Mouse (Mus musculus): ENCODE data around the gene Ttc7. TPM values are rescaled to one million over a fixed set of nuclear protein-coding genes. Genes with fewer than 3 reads are reported as not detected.

Gene Ttc7
- polyA plus RNA-seq, 1 experiment from 2014 or later: 22.0 TPM

- H3K27ac ChIP-seq: peak overlapping the region; percentile 90
- no peak overlapping the region for H3K9ac ChIP-seq
- H3K9me3 ChIP-seq: no peaks in the 10 kb centered on the region
- 41% methylated on average over 13 of the region's 13 CpGs for WGBS
- H3K4me1 ChIP-seq (replicated peaks): peaks cover 40% of the 10 kb centered on the region
- peak; percentile 9 for ATAC-seq
- H3K27me3 ChIP-seq (replicated peaks): no peaks in the 10 kb centered on the region
- no peak overlapping the region for H3K4me2 ChIP-seq (replicated peaks)
- H3K36me3 ChIP-seq: no peaks in the 10 kb centered on the region
- no peak overlapping the region for H3K4me3 ChIP-seq (replicated peaks)
Observed at GRCm38 (mm10) chr17:87350471-87351240, 68.0 kb downstream of the Ttc7 start.

GRCm38 (mm10) chr17:87351241-87352105 is 68.8 kb downstream of the Ttc7 start:
- Histone ChIP-seq H3K4me3 (replicated peaks) (no peak overlapping the region), H3K4me2 (replicated peaks) (peak overlapping the region; percentile 33; the same call in 1 of the 2 replicates), H3K36me3 (no peaks in the 10 kb centered on the region), H3K27me3 (replicated peaks) (no peaks in the 10 kb centered on the region), H3K9ac (no peak overlapping the region), H3K4me1 (replicated peaks) (peaks cover 48% of the 10 kb centered on the region), H3K27ac (peak overlapping the region; percentile 90), H3K9me3 (no peaks in the 10 kb centered on the region)
- ATAC-seq: peak; percentile 7; the same call in 1 of the 2 replicates
- WGBS: 31% methylated on average over 20 of the region's 20 CpGs

GRCm38 (mm10) chr17:87352106-87352897 is 69.6 kb downstream of the Ttc7 start:
- H3K4me1 ChIP-seq (replicated peaks): peaks cover 52% of the 10 kb centered on the region
- H3K27ac ChIP-seq: peak overlapping the region; percentile 90
- peak; percentile 91 for ATAC-seq
- no peak overlapping the region; the same call in 1 of the 2 replicates for H3K4me2 ChIP-seq (replicated peaks)
- H3K36me3 ChIP-seq: no peaks in the 10 kb centered on the region
- H3K9ac ChIP-seq: 0 out of 2 replicates have a peak overlapping the region, but pooled peaks have one; percentile 15
- no peaks in the 10 kb centered on the region for H3K9me3 ChIP-seq
- H3K4me3 ChIP-seq (replicated peaks): no peak overlapping the region
- H3K27me3 ChIP-seq (replicated peaks): no peaks in the 10 kb centered on the region
- 32% methylated on average over 16 of the region's 16 CpGs for WGBS

GRCm38 (mm10) chr17:87352898-87353225 is 70.2 kb downstream of the Ttc7 start:
- ATAC-seq: peak; percentile 61

GRCm38 (mm10) chr17:87353745-87354320 is 71.1 kb downstream of the Ttc7 start:
- Histone ChIP-seq H3K36me3 (no peaks in the 10 kb centered on the region), H3K27ac (no peak overlapping the region), H3K4me1 (replicated peaks) (peaks cover 50% of the 10 kb centered on the region), H3K27me3 (replicated peaks) (no peaks in the 10 kb centered on the region), H3K9ac (no peak overlapping the region), H3K4me2 (replicated peaks) (no peak overlapping the region), H3K9me3 (no peaks in the 10 kb centered on the region), H3K4me3 (replicated peaks) (no peak overlapping the region)
- no peak for ATAC-seq
- WGBS: 90% methylated on average over 8 of the region's 8 CpGs

More at GRCm38 (mm10) chr17:87352898-87353225, 70.2 kb downstream of the Ttc7 start:
- no peaks in the 10 kb centered on the region for H3K36me3 ChIP-seq
- no peak overlapping the region for H3K4me3 ChIP-seq (replicated peaks)
- peak overlapping the region; percentile 90; the same call in 1 of the 2 replicates for H3K27ac ChIP-seq
- no peak overlapping the region for H3K9ac ChIP-seq
- H3K4me2 ChIP-seq (replicated peaks): no peak overlapping the region; the same call in 1 of the 2 replicates
- H3K27me3 ChIP-seq (replicated peaks): no peaks in the 10 kb centered on the region
- H3K4me1 ChIP-seq (replicated peaks): peaks cover 52% of the 10 kb centered on the region
- no peaks in the 10 kb centered on the region for H3K9me3 ChIP-seq
- WGBS: 35% methylated on average over 1 of the region's 1 CpGs

- H3K9me3 ChIP-seq: no peaks in the 10 kb centered on the region
- H3K4me1 ChIP-seq (replicated peaks): peaks cover 38% of the 10 kb centered on the region
- no peak for ATAC-seq
- H3K9ac ChIP-seq: no peak overlapping the region
- no peak overlapping the region for H3K4me3 ChIP-seq (replicated peaks)
- H3K4me2 ChIP-seq (replicated peaks): no peak overlapping the region
- 64% methylated on average over 8 of the region's 8 CpGs for WGBS
- H3K27me3 ChIP-seq (replicated peaks): no peaks in the 10 kb centered on the region
- no peak overlapping the region for H3K27ac ChIP-seq
- no peaks in the 10 kb centered on the region for H3K36me3 ChIP-seq
Observed at GRCm38 (mm10) chr17:87355456-87355855, 72.8 kb downstream of the Ttc7 start.

GRCm38 (mm10) chr17:87356261-87356660 is 73.6 kb downstream of the Ttc7 start:
- peaks cover 30% of the 10 kb centered on the region for H3K4me1 ChIP-seq (replicated peaks)
- no peak overlapping the region for H3K4me3 ChIP-seq (replicated peaks)
- H3K27ac ChIP-seq: no peak overlapping the region
- no peak overlapping the region for H3K4me2 ChIP-seq (replicated peaks)
- no peaks in the 10 kb centered on the region for H3K36me3 ChIP-seq
- no peaks in the 10 kb centered on the region for H3K27me3 ChIP-seq (replicated peaks)
- H3K9me3 ChIP-seq: no peaks in the 10 kb centered on the region
- WGBS: 83% methylated on average over 5 of the region's 5 CpGs
- no peak for ATAC-seq
- H3K9ac ChIP-seq: no peak overlapping the region

- no peak overlapping the region for H3K4me3 ChIP-seq (replicated peaks)
- ATAC-seq: peak; percentile 42
- H3K27me3 ChIP-seq (replicated peaks): no peaks in the 10 kb centered on the region
- no peaks in the 10 kb centered on the region for H3K36me3 ChIP-seq
- 73% methylated on average over 9 of the region's 9 CpGs for WGBS
- no peaks in the 10 kb centered on the region for H3K9me3 ChIP-seq
- no peak overlapping the region for H3K27ac ChIP-seq
- no peak overlapping the region for H3K9ac ChIP-seq
- H3K4me1 ChIP-seq (replicated peaks): peaks cover 22% of the 10 kb centered on the region
- H3K4me2 ChIP-seq (replicated peaks): no peak overlapping the region
Observed at GRCm38 (mm10) chr17:87357506-87357905, 74.8 kb downstream of the Ttc7 start.

- 59% methylated on average over 3 of the region's 3 CpGs for WGBS
- Histone ChIP-seq H3K4me1 (replicated peaks) (peaks cover 8% of the 10 kb centered on the region), H3K9me3 (no peaks in the 10 kb centered on the region), H3K4me3 (replicated peaks) (no peak overlapping the region), H3K4me2 (replicated peaks) (no peak overlapping the region), H3K27ac (no peak overlapping the region), H3K27me3 (replicated peaks) (no peaks in the 10 kb centered on the region), H3K9ac (no peak overlapping the region), H3K36me3 (no peaks in the 10 kb centered on the region)
- no peak for ATAC-seq
Observed at GRCm38 (mm10) chr17:87361132-87361531, 78.4 kb downstream of the Ttc7 start.

GRCm38 (mm10) chr17:87364108-87364507 is 81.4 kb downstream of the Ttc7 start:
- H3K4me3 ChIP-seq (replicated peaks): no peak overlapping the region
- H3K9ac ChIP-seq: no peak overlapping the region
- no peaks in the 10 kb centered on the region for H3K27me3 ChIP-seq (replicated peaks)
- H3K27ac ChIP-seq: no peak overlapping the region
- no peaks in the 10 kb centered on the region for H3K36me3 ChIP-seq
- H3K4me1 ChIP-seq (replicated peaks): peaks cover 11% of the 10 kb centered on the region
- 87% methylated on average over 15 of the region's 15 CpGs for WGBS
- no peak for ATAC-seq
- no peak overlapping the region for H3K4me2 ChIP-seq (replicated peaks)
- H3K9me3 ChIP-seq: no peaks in the 10 kb centered on the region

GRCm38 (mm10) chr17:87365268-87365667 is 82.6 kb downstream of the Ttc7 start:
- H3K27ac ChIP-seq: no peak overlapping the region
- no peak overlapping the region for H3K4me2 ChIP-seq (replicated peaks)
- peaks cover 14% of the 10 kb centered on the region for H3K4me1 ChIP-seq (replicated peaks)
- H3K9me3 ChIP-seq: no peaks in the 10 kb centered on the region
- no peak overlapping the region for H3K9ac ChIP-seq
- 47% methylated on average over 8 of the region's 8 CpGs for WGBS
- H3K4me3 ChIP-seq (replicated peaks): no peak overlapping the region
- no peaks in the 10 kb centered on the region for H3K36me3 ChIP-seq
- peak; percentile 18; the same call in 1 of the 2 replicates for ATAC-seq
- H3K27me3 ChIP-seq (replicated peaks): no peaks in the 10 kb centered on the region
